Mouse (Mus musculus) T-helper 17 cell (primary cell): ENCODE measurements at regions not wholly inside any gene's neighbourhood (a gene's known extent, or its start where the extent isn't known, plus 50 kb on each side); places are given as distances from the start of the nearest gene placed in this dataset.

Source experiments
- in situ Hi-C, 2 experiments: fragments of 300-600 bp; cut with MboI, MseI; formaldehyde crosslinking; loops; 1 replicate in 1 of 2; 2 replicates in 1 of 2; pipeline ENCODE4 v1.15.1; 2025; ENCODE audit warnings: high pct_unique_total_duplicates in 2 of 2

- in situ Hi-C loops, result no loop called here
Observed at GRCm38 (mm10) chr5:106557733-106558132, 51.2 kb upstream of the Gm17304 start.

- in situ Hi-C loops, result no loop called here
Observed at GRCm38 (mm10) chr5:106539286-106539685, 69.6 kb upstream of the Gm17304 start.

GRCm38 (mm10) chr5:106537153-106537552 is 71.7 kb upstream of the Gm17304 start:
- in situ Hi-C loops, result no loop called here

- in situ Hi-C loops, result no loop called here
Observed at GRCm38 (mm10) chr5:106536068-106536467, 72.8 kb upstream of the Gm17304 start.

GRCm38 (mm10) chr5:106528811-106529210 is 70.8 kb upstream of the Barhl2 start:
- in situ Hi-C loops, result loop anchor here in 1 of 2 experiments (10.0 kb wide), 1 partner anchor 1704 kb away; no protein-coding TSS in a partner anchor

GRCm38 (mm10) chr5:106527364-106527985 is 69.5 kb upstream of the Barhl2 start:
- in situ Hi-C loops, result loop anchor here in 1 of 2 experiments (10.0 kb wide), 1 partner anchor 1703 kb away; no protein-coding TSS in a partner anchor

GRCm38 (mm10) chr5:106512423-106513089 is 54.6 kb upstream of the Barhl2 start:
- in situ Hi-C loops, result loop anchor here in 1 of 2 experiments (10.0 kb wide), 1 partner anchor 1708 kb away; no protein-coding TSS in a partner anchor

GRCm38 (mm10) chr5:106507901-106508300 is 49.9 kb upstream of the Barhl2 start:
- in situ Hi-C loops, result no loop called here
